Mouse (Mus musculus): ENCODE data around the gene Rhox3c. TPM values are rescaled to one million over a fixed set of nuclear protein-coding genes. Genes with fewer than 3 reads are reported as not detected.

Gene Rhox3c
- polyA plus RNA-seq (2015; fragmentation: Illumina TruSeq; extraction: RNeasy Lipid Tissue Mini Kit (QIAGEN cat#74804); ENCODE audit: insufficient read depth, low replicate concordance): not detected

GRCm38 (mm10) chrX:37458285-37458684 lies at the start of gene Rhox3c:
TSS of gene Rhox3c (plus strand) at chrX:37458585.

GRCm38 (mm10) chrX:37411767-37412166 lies 46.6 kb upstream of the Rhox3c start, which contains the start of gene Rhox2b:
TSS of gene Rhox2b (plus strand) at chrX:37412067.

DNA sequence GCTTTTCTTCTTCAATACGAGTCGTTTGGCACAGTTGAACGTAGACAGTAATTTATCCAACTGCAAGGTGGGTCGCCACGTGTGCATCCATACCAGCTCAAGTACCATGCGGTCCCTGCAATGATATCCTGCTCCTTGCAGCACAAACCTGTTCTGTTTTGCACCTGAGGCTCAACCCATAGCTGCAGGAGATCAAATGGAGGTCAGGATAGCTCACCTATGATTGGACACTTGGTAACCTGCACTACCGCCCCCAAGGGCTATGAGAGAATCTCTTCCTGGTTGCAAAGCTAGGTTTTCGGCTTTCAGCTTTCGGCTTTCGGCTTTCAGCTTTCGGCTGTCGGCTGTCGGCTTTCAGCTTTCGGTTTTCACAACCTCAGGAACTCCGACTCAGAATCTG lies 26.2 kb upstream of the Rhox3c start, which contains the start of gene Rhox4b:
Gene Rhox4b (plus strand): TSS at position 301 of the 400 bp plus-strand sequence.

GRCm38 (mm10) chrX:37453380-37453779 lies 5.0 kb upstream of the Rhox3c start, which contains the start of gene Rhox2c:
TSS of gene Rhox2c (plus strand) at chrX:37453680.

DNA sequence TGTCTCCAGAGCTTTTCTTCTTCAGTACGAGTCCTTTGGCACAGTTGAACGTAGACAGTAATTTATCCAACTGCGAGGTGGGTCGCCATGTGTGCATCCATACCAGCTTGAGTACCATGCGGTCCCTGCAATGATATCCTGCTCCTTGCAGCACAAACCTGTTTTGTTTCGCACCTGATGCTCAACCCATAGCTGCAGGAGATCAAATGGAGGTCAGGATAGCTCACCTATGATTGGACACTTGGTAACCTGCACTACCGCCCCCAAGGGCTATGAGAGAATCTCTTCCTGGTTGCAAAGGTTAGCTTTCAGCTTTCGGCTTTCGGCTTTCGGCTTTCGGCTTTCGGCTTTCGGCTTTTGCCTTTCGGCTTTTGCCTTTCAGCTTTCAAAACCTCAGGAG lies 21.7 kb downstream of the Rhox3c start, which contains the start of gene Rhox4c:
Gene Rhox4c (plus strand): TSS at position 301 of the 400 bp plus-strand sequence.

DNA sequence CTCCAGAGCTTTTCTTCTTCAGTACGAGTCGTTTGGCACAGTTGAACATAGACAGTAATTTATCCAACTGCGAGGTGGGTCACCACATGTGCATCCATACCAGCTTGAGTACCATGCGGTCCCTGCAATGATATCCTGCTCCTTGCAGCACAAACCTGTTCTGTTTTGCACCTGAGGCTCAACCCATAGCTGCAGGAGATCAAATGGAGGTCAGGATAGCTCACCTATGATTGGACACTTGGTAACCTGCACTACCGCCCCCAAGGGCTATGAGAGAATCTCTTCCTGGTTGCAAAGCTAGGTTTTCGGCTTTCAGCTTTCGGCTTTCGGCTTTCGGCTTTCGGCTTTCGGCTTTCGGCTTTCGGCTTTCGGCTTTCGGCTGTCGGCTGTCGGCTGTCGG lies 55.7 kb downstream of the Rhox3c start, which contains the start of gene Rhox4d:
Gene Rhox4d (plus strand): TSS at position 301 of the 400 bp plus-strand sequence.

Other genes with a start within 250 kb of the Rhox3c start
- not detected for gene Gm9, start 247.5 kb upstream of the Rhox3c start, polyA plus RNA-seq (2015; fragmentation: Illumina TruSeq; extraction: RNeasy Lipid Tissue Mini Kit (QIAGEN cat#74804); ENCODE audit: insufficient read depth, low replicate concordance)
- gene Rhox1, start 236.3 kb upstream of the Rhox3c start, polyA plus RNA-seq (2015; fragmentation: Illumina TruSeq; extraction: RNeasy Lipid Tissue Mini Kit (QIAGEN cat#74804); ENCODE audit: insufficient read depth, low replicate concordance): not detected
- not detected for gene Rhox2a, start 213.6 kb upstream of the Rhox3c start, polyA plus RNA-seq (2015; fragmentation: Illumina TruSeq; extraction: RNeasy Lipid Tissue Mini Kit (QIAGEN cat#74804); ENCODE audit: insufficient read depth, low replicate concordance)
- not detected for gene Rhox3a, start 208.7 kb upstream of the Rhox3c start, polyA plus RNA-seq (2015; fragmentation: Illumina TruSeq; extraction: RNeasy Lipid Tissue Mini Kit (QIAGEN cat#74804); ENCODE audit: insufficient read depth, low replicate concordance)
- not detected for gene Rhox4a, start 193.2 kb upstream of the Rhox3c start, polyA plus RNA-seq (2015; fragmentation: Illumina TruSeq; extraction: RNeasy Lipid Tissue Mini Kit (QIAGEN cat#74804); ENCODE audit: insufficient read depth, low replicate concordance)
- gene Rhox3a2, start 78.6 kb upstream of the Rhox3c start, polyA plus RNA-seq (2015; fragmentation: Illumina TruSeq; extraction: RNeasy Lipid Tissue Mini Kit (QIAGEN cat#74804); ENCODE audit: insufficient read depth, low replicate concordance): not detected
- gene Rhox4a2, start 67.7 kb upstream of the Rhox3c start, polyA plus RNA-seq (2015; fragmentation: Illumina TruSeq; extraction: RNeasy Lipid Tissue Mini Kit (QIAGEN cat#74804); ENCODE audit: insufficient read depth, low replicate concordance): not detected
- not detected for gene Rhox2b, start 46.5 kb upstream of the Rhox3c start, polyA plus RNA-seq (2015; fragmentation: Illumina TruSeq; extraction: RNeasy Lipid Tissue Mini Kit (QIAGEN cat#74804); ENCODE audit: insufficient read depth, low replicate concordance)
- gene Rhox4b, start 26.1 kb upstream of the Rhox3c start, polyA plus RNA-seq (2015; fragmentation: Illumina TruSeq; extraction: RNeasy Lipid Tissue Mini Kit (QIAGEN cat#74804); ENCODE audit: insufficient read depth, low replicate concordance): not detected
- not detected for gene Rhox2c, start 4.9 kb upstream of the Rhox3c start, polyA plus RNA-seq (2015; fragmentation: Illumina TruSeq; extraction: RNeasy Lipid Tissue Mini Kit (QIAGEN cat#74804); ENCODE audit: insufficient read depth, low replicate concordance)
- not detected for gene Rhox4c, start 21.8 kb downstream of the Rhox3c start, polyA plus RNA-seq (2015; fragmentation: Illumina TruSeq; extraction: RNeasy Lipid Tissue Mini Kit (QIAGEN cat#74804); ENCODE audit: insufficient read depth, low replicate concordance)
- not detected for gene Rhox2d, start 34.8 kb downstream of the Rhox3c start, polyA plus RNA-seq (2015; fragmentation: Illumina TruSeq; extraction: RNeasy Lipid Tissue Mini Kit (QIAGEN cat#74804); ENCODE audit: insufficient read depth, low replicate concordance)
- gene Rhox4d, start 55.8 kb downstream of the Rhox3c start, polyA plus RNA-seq (2015; fragmentation: Illumina TruSeq; extraction: RNeasy Lipid Tissue Mini Kit (QIAGEN cat#74804); ENCODE audit: insufficient read depth, low replicate concordance): not detected
- not detected for gene Rhox2e, start 71.9 kb downstream of the Rhox3c start, polyA plus RNA-seq (2015; fragmentation: Illumina TruSeq; extraction: RNeasy Lipid Tissue Mini Kit (QIAGEN cat#74804); ENCODE audit: insufficient read depth, low replicate concordance)
- gene Rhox3e, start 83.4 kb downstream of the Rhox3c start, polyA plus RNA-seq (2015; fragmentation: Illumina TruSeq; extraction: RNeasy Lipid Tissue Mini Kit (QIAGEN cat#74804); ENCODE audit: insufficient read depth, low replicate concordance): not detected
- gene Rhox4e, start 98.8 kb downstream of the Rhox3c start, polyA plus RNA-seq (2015; fragmentation: Illumina TruSeq; extraction: RNeasy Lipid Tissue Mini Kit (QIAGEN cat#74804); ENCODE audit: insufficient read depth, low replicate concordance): not detected
- not detected for gene Rhox2f, start 112.8 kb downstream of the Rhox3c start, polyA plus RNA-seq (2015; fragmentation: Illumina TruSeq; extraction: RNeasy Lipid Tissue Mini Kit (QIAGEN cat#74804); ENCODE audit: insufficient read depth, low replicate concordance)
- not detected for gene Rhox3f, start 122.4 kb downstream of the Rhox3c start, polyA plus RNA-seq (2015; fragmentation: Illumina TruSeq; extraction: RNeasy Lipid Tissue Mini Kit (QIAGEN cat#74804); ENCODE audit: insufficient read depth, low replicate concordance)
- gene Rhox4f, start 149.1 kb downstream of the Rhox3c start, polyA plus RNA-seq (2015; fragmentation: Illumina TruSeq; extraction: RNeasy Lipid Tissue Mini Kit (QIAGEN cat#74804); ENCODE audit: insufficient read depth, low replicate concordance): not detected
- gene Rhox3g, start 170.0 kb downstream of the Rhox3c start, polyA plus RNA-seq (2015; fragmentation: Illumina TruSeq; extraction: RNeasy Lipid Tissue Mini Kit (QIAGEN cat#74804); ENCODE audit: insufficient read depth, low replicate concordance): not detected
- gene Rhox2g, start 184.9 kb downstream of the Rhox3c start, polyA plus RNA-seq (2015; fragmentation: Illumina TruSeq; extraction: RNeasy Lipid Tissue Mini Kit (QIAGEN cat#74804); ENCODE audit: insufficient read depth, low replicate concordance): not detected
- not detected for gene Rhox4g, start 192.7 kb downstream of the Rhox3c start, polyA plus RNA-seq (2015; fragmentation: Illumina TruSeq; extraction: RNeasy Lipid Tissue Mini Kit (QIAGEN cat#74804); ENCODE audit: insufficient read depth, low replicate concordance)
- not detected for gene Rhox3h, start 210.2 kb downstream of the Rhox3c start, polyA plus RNA-seq (2015; fragmentation: Illumina TruSeq; extraction: RNeasy Lipid Tissue Mini Kit (QIAGEN cat#74804); ENCODE audit: insufficient read depth, low replicate concordance)
- not detected for gene Rhox2h, start 214.7 kb downstream of the Rhox3c start, polyA plus RNA-seq (2015; fragmentation: Illumina TruSeq; extraction: RNeasy Lipid Tissue Mini Kit (QIAGEN cat#74804); ENCODE audit: insufficient read depth, low replicate concordance)

Data from spleen, adult 10 weeks (tissue).